Mouse (Mus musculus): Measurements from ENCODE around the gene Spn. TPM values are rescaled to one million over a fixed set of nuclear protein-coding genes. Genes with fewer than 3 reads are reported as not detected.
"Not testable (repeated sequence)": the region's sequence is repeated elsewhere in the genome, so short reads cannot be mapped to it uniquely, and the experiment has no call there.

Spn gene
- polyA plus RNA-seq, 1 experiment from 2014 or later, result 0.23 TPM

DNA sequence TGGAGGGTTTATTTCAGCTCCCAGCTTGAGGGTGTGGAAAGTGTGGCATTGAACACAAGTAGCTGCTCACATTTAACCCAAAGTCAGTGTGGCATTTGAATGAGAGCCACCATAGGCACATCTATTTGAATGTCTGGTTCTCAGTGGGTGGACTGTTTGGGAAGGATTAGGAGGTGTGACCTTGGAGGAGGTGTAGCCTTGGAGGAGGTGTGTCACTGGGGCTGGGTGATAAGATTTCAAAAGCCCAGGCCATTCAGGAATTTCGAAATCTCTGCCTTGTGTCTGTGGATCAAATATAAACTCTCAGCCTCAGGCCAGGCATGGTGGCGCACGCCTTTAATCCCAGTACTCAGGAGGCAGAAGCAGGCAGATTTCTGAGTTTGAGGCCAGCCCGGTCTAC lies 38.7 kb downstream of the Spn start:
- no peak overlapping the region for H3K9ac ChIP-seq
- H3K27me3 ChIP-seq, result no peaks in the 10 kb centered on the region
- H3K9me3 ChIP-seq, result no peaks in the 10 kb centered on the region
- no peak overlapping the region for H3K4me2 ChIP-seq
- H3K27ac ChIP-seq, result no peak overlapping the region
- 88% methylated on average over 4 of the region's 4 CpGs for WGBS
- H3K4me1 ChIP-seq, result no peaks in the 10 kb centered on the region
- ATAC-seq (ENCODE audit: low FRiP score), result no peak
- H3K36me3 ChIP-seq (replicated peaks), result no peaks in the 10 kb centered on the region
- no peak overlapping the region for H3K4me3 ChIP-seq (replicated peaks)

DNA sequence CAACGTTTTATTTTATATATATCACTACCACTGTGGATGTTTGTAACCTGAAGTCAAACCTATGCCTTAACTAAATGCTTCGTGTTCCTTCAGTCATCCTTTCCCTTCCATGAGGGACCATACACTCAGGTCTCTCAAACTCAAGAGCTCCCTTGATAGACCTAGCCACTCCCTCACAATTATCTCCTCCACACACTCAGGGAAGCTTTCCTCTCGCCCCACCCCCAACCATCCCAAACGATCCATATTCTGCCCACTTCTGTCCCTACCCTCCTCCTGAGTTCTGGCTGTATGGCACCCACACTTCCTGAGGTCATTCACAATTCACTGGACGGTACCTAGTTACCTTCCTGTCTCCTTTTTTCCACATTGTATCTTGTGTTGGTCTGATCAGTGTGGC lies 39.1 kb downstream of the Spn start:
- no peak for ATAC-seq (ENCODE audit: low FRiP score)

DNA sequence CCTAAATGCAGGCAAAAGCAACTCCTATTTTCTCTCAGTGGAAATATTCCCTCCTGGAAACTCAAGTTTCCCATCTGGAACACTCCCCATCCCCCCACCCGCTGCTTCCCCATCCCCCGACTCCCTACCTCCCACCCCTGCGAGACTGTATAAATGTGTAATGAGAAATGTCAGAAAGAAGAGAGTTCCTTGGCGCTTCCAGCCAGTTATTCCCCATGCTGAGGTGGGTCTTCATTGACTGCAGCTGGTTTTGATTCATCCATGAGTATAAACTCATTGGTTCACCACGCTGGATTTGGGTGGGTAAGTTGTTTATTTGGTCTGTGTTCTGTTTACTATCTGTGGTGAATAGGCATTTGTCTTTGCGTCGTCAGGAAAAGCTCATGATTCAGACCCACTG lies 41.2 kb downstream of the Spn start:
- Histone ChIP-seq H3K4me2 (no peak overlapping the region), H3K27ac (no peak overlapping the region), H3K4me3 (replicated peaks) (no peak overlapping the region), H3K36me3 (replicated peaks) (no peaks in the 10 kb centered on the region), H3K27me3 (no peaks in the 10 kb centered on the region), H3K9ac (no peak overlapping the region), H3K4me1 (no peaks in the 10 kb centered on the region), H3K9me3 (no peaks in the 10 kb centered on the region)
- no peak for ATAC-seq (ENCODE audit: low FRiP score)
- WGBS, result 78% methylated on average over 7 of the region's 7 CpGs

More for the DNA sequence above, 39.1 kb downstream of the Spn start:
- Histone ChIP-seq H3K9me3 (no peaks in the 10 kb centered on the region), H3K4me3 (replicated peaks) (no peak overlapping the region), H3K4me2 (no peak overlapping the region), H3K27ac (no peak overlapping the region), H3K36me3 (replicated peaks) (no peaks in the 10 kb centered on the region), H3K9ac (no peak overlapping the region), H3K4me1 (no peaks in the 10 kb centered on the region), H3K27me3 (no peaks in the 10 kb centered on the region)
- WGBS, result 86% methylated on average over 5 of the region's 5 CpGs

DNA sequence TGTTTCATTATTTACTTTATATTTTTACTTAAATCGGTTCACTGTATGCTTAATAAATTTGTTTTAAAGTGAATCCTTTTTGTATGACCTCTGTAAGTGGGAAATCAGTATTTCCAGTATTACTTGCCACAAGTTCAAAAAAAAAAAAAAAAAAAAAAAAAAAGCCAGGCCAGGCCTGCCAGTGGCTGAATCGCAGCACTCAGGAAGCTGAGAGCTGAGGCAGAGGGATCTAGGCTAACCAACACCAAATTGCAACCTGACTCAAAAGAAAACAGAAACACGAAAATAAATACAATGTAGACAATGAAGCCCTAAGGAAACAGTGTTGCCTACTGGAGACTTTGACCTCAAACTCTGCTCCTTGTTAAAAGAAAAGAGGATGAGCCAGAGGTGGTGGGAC lies 43.7 kb downstream of the Spn start:
- 82% methylated on average over 3 of the region's 3 CpGs for WGBS
- H3K4me1 ChIP-seq, result peaks cover 7% of the 10 kb centered on the region
- ATAC-seq (ENCODE audit: low FRiP score), result no peak
- H3K27me3 ChIP-seq, result no peaks in the 10 kb centered on the region
- no peak overlapping the region for H3K4me3 ChIP-seq (replicated peaks)
- H3K27ac ChIP-seq, result no peak overlapping the region
- no peaks in the 10 kb centered on the region for H3K36me3 ChIP-seq (replicated peaks)
- no peaks in the 10 kb centered on the region for H3K9me3 ChIP-seq
- no peak overlapping the region for H3K9ac ChIP-seq
- no peak overlapping the region for H3K4me2 ChIP-seq

DNA sequence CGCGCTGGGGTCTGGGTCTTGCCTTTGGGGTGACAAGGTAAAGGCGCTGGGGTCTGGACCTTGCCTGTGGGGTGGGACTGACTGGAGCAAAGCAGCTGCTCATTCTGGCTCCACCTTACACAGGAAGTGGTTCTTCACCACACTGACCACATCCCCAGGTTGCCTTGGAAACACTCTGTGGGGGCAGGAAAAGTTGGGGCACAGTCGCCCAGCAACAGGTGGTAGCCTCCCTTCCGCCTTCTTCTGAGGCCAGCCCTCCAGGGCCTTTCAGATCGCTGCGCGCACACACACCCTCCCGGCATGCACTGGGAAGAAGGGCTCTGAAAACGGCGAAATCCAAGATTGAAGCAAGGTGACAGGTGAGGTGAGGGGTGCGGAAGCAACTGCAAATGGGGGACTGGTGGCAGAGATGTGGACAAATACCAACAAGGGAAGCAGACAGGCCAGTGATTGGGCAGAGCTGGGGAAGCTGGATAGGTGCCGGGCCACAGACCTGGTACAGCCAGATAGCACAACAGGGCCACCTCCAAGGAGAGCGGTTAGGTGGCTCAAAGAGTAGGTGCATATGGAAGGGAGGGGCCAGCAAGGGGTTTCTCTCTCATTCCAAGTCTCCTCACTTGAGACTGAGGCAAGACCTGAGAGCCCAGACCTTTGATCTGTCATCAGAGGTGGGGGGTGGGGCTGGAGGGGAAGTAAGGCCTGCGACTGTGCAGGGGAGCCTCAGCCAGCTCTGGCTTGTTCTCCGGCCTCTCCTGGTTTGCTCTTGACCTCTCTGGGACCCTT lies 46.3 kb downstream of the Spn start, which contains the start of gene AI467606:
AI467606 (plus strand) TSS at position 246 of the 783 bp plus-strand sequence.
- Histone ChIP-seq H3K4me3 (replicated peaks) (no peak within 1 kb of the TSS), H3K27ac (no peak within 1 kb of the TSS), H3K27me3 (no peaks in the 10 kb centered on the region), H3K4me1 (peaks cover 9% of the 10 kb centered on the region), H3K9ac (no peak within 1 kb of the TSS), H3K4me2 (no peak within 1 kb of the TSS), H3K36me3 (replicated peaks) (no peaks in the 10 kb centered on the region), H3K9me3 (no peaks in the 10 kb centered on the region)
- ATAC-seq (ENCODE audit: low FRiP score), result no peak
- WGBS, result 74% methylated on average over 16 of the region's 16 CpGs

DNA sequence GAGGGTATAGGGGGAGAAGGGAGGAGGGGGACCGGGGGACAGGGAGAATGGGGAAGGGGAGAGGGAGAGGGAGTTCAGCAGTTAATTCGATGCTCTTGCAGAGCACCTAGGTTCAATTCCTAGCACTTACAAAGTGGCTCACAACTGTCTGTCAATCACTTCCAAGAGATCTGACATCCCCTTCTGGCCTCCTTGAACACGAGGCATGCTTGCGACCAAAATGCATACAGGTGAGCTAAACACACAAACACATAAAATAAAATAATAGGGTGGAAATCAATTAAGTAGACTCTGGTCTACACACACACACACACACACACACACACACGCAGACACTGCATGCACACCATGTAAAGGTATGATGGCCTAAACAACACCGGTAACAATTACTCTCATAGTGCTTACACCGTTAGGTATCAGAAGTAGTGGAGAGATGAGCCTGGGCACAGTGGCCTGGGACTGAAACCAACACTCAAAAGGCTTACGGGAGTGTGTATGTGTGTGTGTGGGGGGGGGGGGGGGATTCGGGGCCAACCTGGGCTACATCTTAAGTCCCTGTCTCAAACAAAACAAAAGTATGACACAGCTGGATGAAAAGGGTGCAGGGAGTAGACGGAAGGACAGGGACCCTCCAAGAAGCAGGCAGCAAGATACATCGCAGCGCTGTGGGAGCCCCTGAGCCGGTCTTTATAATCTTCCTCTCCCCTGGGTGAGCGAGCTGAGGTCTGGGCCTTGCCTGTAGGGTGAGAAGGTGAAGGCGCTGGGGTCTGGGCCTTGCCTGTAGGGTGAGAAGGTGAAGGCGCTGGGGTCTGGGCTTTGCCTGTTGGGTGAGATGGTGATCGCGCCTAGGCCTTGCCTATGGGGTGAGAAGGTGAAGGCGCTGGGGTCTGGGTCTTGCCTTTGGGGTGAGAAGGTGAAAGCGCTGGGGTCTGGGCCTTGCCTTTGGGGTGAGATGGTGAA lies 47.2 kb downstream of the Spn start:
- no peak for ATAC-seq (ENCODE audit: low FRiP score)
- Histone ChIP-seq H3K27ac (no peak overlapping the region), H3K4me1 (peaks cover 9% of the 10 kb centered on the region), H3K9me3 (no peaks in the 10 kb centered on the region), H3K4me2 (no peak overlapping the region), H3K36me3 (replicated peaks) (no peaks in the 10 kb centered on the region), H3K27me3 (no peaks in the 10 kb centered on the region), H3K4me3 (replicated peaks) (no peak overlapping the region), H3K9ac (no peak overlapping the region)
- WGBS, result 84% methylated on average over 20 of the region's 20 CpGs

DNA sequence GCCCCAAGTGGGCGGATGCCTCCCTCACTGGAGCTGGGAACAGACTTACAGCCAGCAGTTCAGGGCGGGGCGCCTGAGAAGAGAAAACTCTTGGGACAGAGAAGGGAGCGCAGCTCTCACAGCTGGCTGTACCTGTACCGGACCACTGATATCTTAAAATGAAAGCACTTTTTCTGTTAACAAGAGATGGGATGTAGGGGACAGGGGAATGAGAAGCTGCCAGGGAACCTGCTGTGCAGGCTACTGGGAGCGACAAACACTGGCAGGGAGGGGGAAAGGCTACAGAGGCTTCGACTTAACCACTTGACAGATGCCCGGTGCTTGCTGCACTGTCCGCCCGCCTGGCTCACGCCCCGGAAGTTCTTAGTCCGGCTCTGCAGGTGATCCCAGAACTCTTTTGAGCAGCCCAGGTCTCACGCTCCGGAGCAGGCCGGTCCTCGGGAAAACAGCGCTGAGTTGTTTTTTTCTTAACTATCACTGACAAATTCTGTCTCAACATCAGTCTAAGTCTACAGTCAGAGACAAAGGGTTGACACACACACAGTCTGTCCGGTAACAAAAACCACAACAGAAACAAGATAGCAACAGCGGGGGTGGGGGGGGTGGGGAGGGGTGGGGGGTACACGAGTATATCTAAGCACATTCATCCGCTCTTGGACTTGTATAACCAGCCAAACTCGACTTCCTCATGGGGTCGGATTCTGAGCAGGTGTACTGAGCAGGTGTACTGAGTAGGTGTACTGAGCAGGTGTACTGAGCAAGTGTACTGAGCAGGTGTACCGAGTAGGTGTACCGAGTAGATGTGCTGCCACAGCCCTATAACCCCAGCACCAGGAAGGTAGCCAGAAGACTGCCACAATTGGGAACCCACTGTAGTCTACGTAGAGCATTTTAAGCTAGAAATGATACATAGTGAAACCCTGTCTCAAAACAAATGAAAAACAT lies 48.5 kb downstream of the Spn start:
- Histone ChIP-seq H3K4me2 (peak overlapping the region; percentile 41), H3K9ac (0 out of 2 replicates have a peak overlapping the region, but pooled peaks have one; percentile 39), H3K27me3 (no peaks in the 10 kb centered on the region), H3K27ac (no peak overlapping the region), H3K36me3 (replicated peaks) (no peaks in the 10 kb centered on the region), H3K4me3 (replicated peaks) (0 out of 2 replicates have a peak overlapping the region, but pooled peaks have one; percentile 6), H3K4me1 (peaks cover 9% of the 10 kb centered on the region), H3K9me3 (no peaks in the 10 kb centered on the region)
- WGBS, result 24% methylated on average over 27 of the region's 27 CpGs
- ATAC-seq (ENCODE audit: low FRiP score), result no peak

DNA sequence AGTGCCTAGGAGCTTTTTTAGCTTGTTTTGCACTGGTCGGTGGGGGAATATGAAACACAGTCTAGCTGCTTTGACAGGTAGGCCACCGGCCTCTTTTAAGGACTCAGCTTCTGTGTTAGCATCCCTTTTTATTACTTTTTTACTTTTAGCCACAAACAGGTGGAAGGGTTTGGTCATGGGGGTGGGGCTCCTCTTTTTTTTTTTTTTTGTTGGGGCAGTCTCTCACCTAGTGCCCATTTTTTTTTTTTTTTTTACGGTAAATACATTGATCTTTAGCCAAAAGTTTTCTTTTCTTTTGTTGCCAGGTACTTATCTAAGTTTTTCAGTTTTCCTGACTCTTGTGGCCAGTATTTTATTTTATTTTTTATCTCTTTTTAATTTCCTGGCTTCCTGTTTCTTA lies 49.5 kb downstream of the Spn start:
- Histone ChIP-seq H3K4me1 (peaks cover 9% of the 10 kb centered on the region), H3K4me2 (no peak overlapping the region), H3K9ac (no peak overlapping the region), H3K36me3 (replicated peaks) (no peaks in the 10 kb centered on the region), H3K27ac (no peak overlapping the region), H3K4me3 (replicated peaks) (no peak overlapping the region), H3K27me3 (no peaks in the 10 kb centered on the region), H3K9me3 (no peaks in the 10 kb centered on the region)
- 89% methylated on average over 3 of the region's 3 CpGs for WGBS
- no peak for ATAC-seq (ENCODE audit: low FRiP score)

DNA sequence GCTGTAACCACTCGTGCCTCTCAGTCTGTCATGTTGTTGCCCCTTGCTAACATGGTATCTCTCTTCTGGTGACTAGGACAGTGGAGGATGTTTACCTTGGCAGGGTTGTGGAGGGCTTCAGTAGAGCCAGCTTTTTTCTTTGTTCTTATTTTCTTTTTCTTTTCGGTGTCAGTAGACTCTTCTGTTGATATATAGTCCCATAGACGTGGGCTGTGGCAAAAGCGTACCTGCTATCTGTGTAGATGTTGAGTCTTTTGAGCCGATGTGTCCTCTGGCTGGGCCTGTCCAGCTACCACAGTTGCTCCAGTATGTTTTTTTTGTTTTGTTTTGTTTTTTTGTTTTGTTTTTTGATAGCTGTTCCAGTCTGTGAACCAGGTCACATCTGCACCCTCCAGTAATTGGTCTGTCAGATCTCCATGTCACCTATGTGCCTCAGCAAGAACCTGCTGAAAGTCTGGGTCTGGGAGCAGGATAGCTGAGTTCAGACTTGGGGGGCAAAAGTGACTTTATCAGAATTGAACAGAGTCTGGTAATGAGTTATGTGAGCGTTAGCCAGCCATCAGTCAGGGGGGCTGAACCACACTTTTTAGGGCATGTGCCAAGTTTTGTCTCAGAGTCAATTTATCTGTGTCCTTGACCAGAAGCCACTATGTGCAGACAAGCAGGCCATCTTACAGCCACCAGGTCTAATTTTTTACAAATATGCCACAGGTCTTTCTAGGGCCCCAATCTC lies 50.2 kb downstream of the Spn start, which contains the start of gene Zg16:
Zg16 (minus strand) TSS at position 51 of the 733 bp plus-strand sequence.
- not testable (repeated sequence) for H3K9ac ChIP-seq; H3K36me3 ChIP-seq (replicated peaks); H3K4me3 ChIP-seq (replicated peaks); H3K9me3 ChIP-seq; H3K4me2 ChIP-seq; ATAC-seq (ENCODE audit: low FRiP score); H3K27me3 ChIP-seq; H3K27ac ChIP-seq; H3K4me1 ChIP-seq
- WGBS, result 88% methylated on average over 6 of the region's 6 CpGs

DNA sequence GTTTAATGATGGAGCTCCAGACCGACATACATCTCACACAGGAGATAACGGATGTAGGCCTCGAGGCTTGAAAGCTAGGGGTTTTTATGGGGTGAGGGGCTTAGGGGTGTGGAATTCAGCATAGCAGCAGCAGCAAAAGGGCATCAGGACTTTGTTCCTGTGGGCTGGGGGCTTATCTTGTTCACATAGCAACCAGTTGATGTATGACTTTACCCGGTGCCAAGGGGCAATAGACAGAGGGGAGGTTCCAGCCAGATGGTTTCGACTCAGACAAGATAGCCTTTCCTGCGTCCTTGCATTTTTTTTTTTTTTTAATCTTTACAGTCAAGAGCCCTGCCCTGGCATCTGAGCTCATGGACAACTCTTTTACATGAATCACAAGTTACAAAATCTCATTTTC lies 51.9 kb downstream of the Spn start:
- H3K27me3 ChIP-seq; H3K27ac ChIP-seq; H3K9ac ChIP-seq; H3K36me3 ChIP-seq (replicated peaks); H3K4me1 ChIP-seq; H3K9me3 ChIP-seq; H3K4me3 ChIP-seq (replicated peaks); ATAC-seq (ENCODE audit: low FRiP score); H3K4me2 ChIP-seq: not testable (repeated sequence)
- 87% methylated on average over 6 of the region's 6 CpGs for WGBS

DNA sequence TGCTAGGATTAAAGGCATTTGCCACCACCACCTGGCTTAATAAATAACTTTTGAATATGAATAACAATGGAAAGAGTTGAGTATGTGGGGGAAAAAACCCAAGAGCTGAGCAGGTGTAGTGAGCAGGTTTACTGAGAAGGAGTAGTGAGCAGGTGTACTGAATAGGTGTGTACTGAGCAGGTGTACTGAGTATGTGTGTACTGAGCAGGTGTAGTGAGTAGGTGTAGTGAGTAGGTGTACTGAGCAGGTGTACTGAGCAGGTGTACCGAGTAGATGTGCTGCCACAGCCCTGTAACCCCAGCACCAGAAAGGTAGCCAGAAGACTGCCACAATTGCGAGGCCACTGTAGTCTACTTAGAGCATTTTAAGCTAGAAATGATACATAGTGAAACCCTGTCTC lies 52.8 kb downstream of the Spn start:
- Histone ChIP-seq H3K4me3 (replicated peaks) (no peak overlapping the region), H3K4me1 (peaks cover 9% of the 10 kb centered on the region), H3K9me3 (no peaks in the 10 kb centered on the region), H3K4me2 (no peak overlapping the region), H3K36me3 (replicated peaks) (no peaks in the 10 kb centered on the region), H3K27me3 (no peaks in the 10 kb centered on the region), H3K27ac (no peak overlapping the region), H3K9ac (no peak overlapping the region)
- ATAC-seq (ENCODE audit: low FRiP score), result no peak
- 88% methylated on average over 2 of the region's 2 CpGs for WGBS

Data from forebrain, embryonic 12.5 days (tissue).